Mouse (Mus musculus): ENCODE measurements around the gene Sox10. TPM values are rescaled to one million over a fixed set of nuclear protein-coding genes. Genes with fewer than 3 reads are reported as not detected.

Sox10 gene
- total RNA-seq (2021): 10 to 100 TPM; 38.5 to 41.2 TPM

GRCm38 (mm10) chr15:79165140-79165539, at the start of gene Sox10:
Gene Sox10, minus strand, starts transcription at chr15:79165240.
- DNase-seq (ENCODE audit: extremely low spot score in 1 of 2, low spot score in 1 of 2): no peak

GRCm38 (mm10) chr15:79213591-79213990, 48.6 kb upstream of the Sox10 start:
- DNase-seq (ENCODE audit: extremely low spot score in 1 of 2, low spot score in 1 of 2): no peak

GRCm38 (mm10) chr15:79212750-79213446, 47.9 kb upstream of the Sox10 start:
- no peak for DNase-seq (ENCODE audit: extremely low spot score in 1 of 2, low spot score in 1 of 2)

GRCm38 (mm10) chr15:79210357-79210756, 45.3 kb upstream of the Sox10 start:
- no peak for DNase-seq (ENCODE audit: extremely low spot score in 1 of 2, low spot score in 1 of 2)

GRCm38 (mm10) chr15:79208758-79209439, 43.9 kb upstream of the Sox10 start:
- DNase-seq (ENCODE audit: extremely low spot score in 1 of 2, low spot score in 1 of 2): no peak

- no peak for DNase-seq (ENCODE audit: extremely low spot score in 1 of 2, low spot score in 1 of 2)
Measured at GRCm38 (mm10) chr15:79208211-79208610, 43.2 kb upstream of the Sox10 start.

GRCm38 (mm10) chr15:79202575-79202974, 37.5 kb upstream of the Sox10 start:
- no peak for DNase-seq (ENCODE audit: extremely low spot score in 1 of 2, low spot score in 1 of 2)

- no peak for DNase-seq (ENCODE audit: extremely low spot score in 1 of 2, low spot score in 1 of 2)
Measured at GRCm38 (mm10) chr15:79201491-79202150, 36.6 kb upstream of the Sox10 start.

GRCm38 (mm10) chr15:79199390-79199976, 34.4 kb upstream of the Sox10 start:
- DNase-seq (ENCODE audit: extremely low spot score in 1 of 2, low spot score in 1 of 2): no peak

GRCm38 (mm10) chr15:79195492-79195891, 30.5 kb upstream of the Sox10 start:
- no peak for DNase-seq (ENCODE audit: extremely low spot score in 1 of 2, low spot score in 1 of 2)

GRCm38 (mm10) chr15:79194946-79195345, 29.9 kb upstream of the Sox10 start:
- DNase-seq (ENCODE audit: extremely low spot score in 1 of 2, low spot score in 1 of 2): no peak

- no peak for DNase-seq (ENCODE audit: extremely low spot score in 1 of 2, low spot score in 1 of 2)
Measured at GRCm38 (mm10) chr15:79194048-79194447, 29.0 kb upstream of the Sox10 start.

- DNase-seq (ENCODE audit: extremely low spot score in 1 of 2, low spot score in 1 of 2): peak in 1 of 2 experiments; percentile 44
Measured at GRCm38 (mm10) chr15:79192885-79193845, 28.1 kb upstream of the Sox10 start.

- no peak for DNase-seq (ENCODE audit: extremely low spot score in 1 of 2, low spot score in 1 of 2)
Measured at GRCm38 (mm10) chr15:79192450-79192849, 27.4 kb upstream of the Sox10 start.

GRCm38 (mm10) chr15:79191426-79191825, 26.4 kb upstream of the Sox10 start:
- no peak for DNase-seq (ENCODE audit: extremely low spot score in 1 of 2, low spot score in 1 of 2)

GRCm38 (mm10) chr15:79187819-79188218, 22.8 kb upstream of the Sox10 start:
- DNase-seq (ENCODE audit: extremely low spot score in 1 of 2, low spot score in 1 of 2): no peak

- no peak for DNase-seq (ENCODE audit: extremely low spot score in 1 of 2, low spot score in 1 of 2)
Measured at GRCm38 (mm10) chr15:79185213-79185612, 20.2 kb upstream of the Sox10 start.

- DNase-seq (ENCODE audit: extremely low spot score in 1 of 2, low spot score in 1 of 2): no peak
Measured at GRCm38 (mm10) chr15:79176905-79177304, 11.9 kb upstream of the Sox10 start.

- no peak for DNase-seq (ENCODE audit: extremely low spot score in 1 of 2, low spot score in 1 of 2)
Measured at GRCm38 (mm10) chr15:79166712-79167111, 1.7 kb upstream of the Sox10 start.

- no peak for DNase-seq (ENCODE audit: extremely low spot score in 1 of 2, low spot score in 1 of 2)
Measured at GRCm38 (mm10) chr15:79164251-79164650, 789 bp downstream of the Sox10 start.

Data from layer of hippocampus, postnatal 25 days (tissue).